8 mouse cellular contexts compared by ENCODE assay signal in the genomic region with DNA sequence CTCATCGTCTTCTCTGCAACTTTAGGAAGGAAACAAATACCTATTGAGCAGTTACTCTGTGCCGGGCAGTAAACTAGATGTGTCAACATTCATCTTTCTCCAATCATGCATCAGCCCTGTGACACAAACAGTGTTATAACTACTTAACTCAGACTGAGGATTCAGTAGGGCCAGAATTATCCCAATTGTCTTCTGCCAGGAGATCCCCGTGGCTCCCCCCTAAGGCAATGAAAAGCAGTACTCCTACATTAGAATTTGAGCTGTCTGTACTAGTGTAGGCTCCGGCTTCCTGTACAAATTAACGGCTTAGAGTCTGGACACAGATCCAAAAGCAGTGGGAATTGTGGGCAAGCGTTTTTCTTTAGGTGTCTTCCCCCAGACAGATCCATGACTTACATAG. TPM values are rescaled to one million over a fixed set of nuclear protein-coding genes. Genes with fewer than 3 reads are reported as not detected.
DNase-seq lines count a peak whose midpoint lies in the region; ATAC-seq lines count a peak whose summit lies in the region.

No protein-coding gene starts in this region.

- 0 out of 2 replicates have a peak overlapping the region, but pooled peaks have one; percentile 94 for H3K27ac ChIP-seq in liver, embryonic 11.5 days (ENCODE audit: low read depth, low read length)
- H3K27ac ChIP-seq in forebrain, embryonic 12.5 days = no peak overlapping the region
- 0 out of 2 replicates have a peak overlapping the region, but pooled peaks have one; percentile 28 for H3K27ac ChIP-seq in limb, embryonic 13.5 days
- no peak overlapping the region for H3K27ac ChIP-seq in neural tube, embryonic 14.5 days (ENCODE audit: low read depth, low read length)

- ATAC-seq in liver, embryonic 11.5 days (replicated peaks; ENCODE audit: low FRiP score) = no peak
- ATAC-seq in forebrain, embryonic 12.5 days (ENCODE audit: low FRiP score) = no peak
- ATAC-seq in limb, embryonic 13.5 days (ENCODE audit: low FRiP score, low read depth) = no peak
- ATAC-seq in neural tube, embryonic 14.5 days (ENCODE audit: low read depth) = no peak
- ATAC-seq in monocyte, adult 5-6 weeks (replicated peaks; ENCODE audit: insufficient number of reproducible peaks, low FRiP score, low TSS enrichment, poor library complexity, severe bottlenecking) = no peak
- no peak for ATAC-seq in erythroid progenitor cell, adult 5-6 weeks (replicated peaks; ENCODE audit: low FRiP score, poor library complexity, severe bottlenecking)

- no peak for DNase-seq in liver, embryonic 11.5 days (ENCODE audit: low spot score)
- no peak for DNase-seq in liver
- DNase-seq in cerebellum, postnatal 36 days = no peak

- H3K9ac ChIP-seq in liver, embryonic 11.5 days (ENCODE audit: low read depth, low read length) = peak overlapping the region; percentile 95; the same call in 1 of the 2 replicates
- H3K9ac ChIP-seq in forebrain, embryonic 12.5 days = peak overlapping the region; percentile 88
- peak overlapping the region; percentile 86 for H3K9ac ChIP-seq in limb, embryonic 13.5 days
- no peak overlapping the region for H3K9ac ChIP-seq in neural tube, embryonic 14.5 days (replicated peaks; ENCODE audit: low read depth, low read length)

- 73% methylated on average over 6 of the region's 6 CpGs for WGBS in liver, embryonic 11.5 days
- whole genome bisulfite sequencing in forebrain, embryonic 12.5 days = 79% methylated on average over 6 of the region's 6 CpGs
- 71% methylated on average over 6 of the region's 6 CpGs for WGBS in limb, embryonic 13.5 days
- WGBS in neural tube, embryonic 14.5 days = 65% methylated on average over 6 of the region's 6 CpGs

- H3K4me1 ChIP-seq in liver, embryonic 11.5 days (replicated peaks; ENCODE audit: control insufficient read depth, insufficient read depth, low read length) = peaks cover 10% of the 10 kb centered on the region
- peaks cover 17% of the 10 kb centered on the region for H3K4me1 ChIP-seq in forebrain, embryonic 12.5 days
- peaks cover 17% of the 10 kb centered on the region for H3K4me1 ChIP-seq in limb, embryonic 13.5 days
- H3K4me1 ChIP-seq in neural tube, embryonic 14.5 days (ENCODE audit: control insufficient read depth, insufficient read depth, low read length) = peaks cover 15% of the 10 kb centered on the region; the same call in 1 of the 2 replicates

- H3K4me2 ChIP-seq in liver, embryonic 11.5 days = peak overlapping the region; percentile 88
- peak overlapping the region; percentile 91 for H3K4me2 ChIP-seq in forebrain, embryonic 12.5 days
- peak overlapping the region; percentile 93 for H3K4me2 ChIP-seq in limb, embryonic 13.5 days (replicated peaks)
- peak overlapping the region; percentile 80 for H3K4me2 ChIP-seq in neural tube, embryonic 14.5 days (ENCODE audit: low read depth, low read length)

- no peaks in the 10 kb centered on the region for H3K27me3 ChIP-seq in liver, embryonic 11.5 days (replicated peaks; ENCODE audit: control insufficient read depth, insufficient read depth, low read length)
- no peaks in the 10 kb centered on the region for H3K27me3 ChIP-seq in forebrain, embryonic 12.5 days
- no peaks in the 10 kb centered on the region for H3K27me3 ChIP-seq in limb, embryonic 13.5 days
- no peaks in the 10 kb centered on the region for H3K27me3 ChIP-seq in neural tube, embryonic 14.5 days (ENCODE audit: control insufficient read depth, insufficient read depth, low read length)

- H3K4me3 ChIP-seq in liver, embryonic 11.5 days (ENCODE audit: low read depth, low read length) = peak overlapping the region; percentile 95
- H3K4me3 ChIP-seq in forebrain, embryonic 12.5 days (replicated peaks) = peak overlapping the region; percentile 90
- peak overlapping the region; percentile 91 for H3K4me3 ChIP-seq in limb, embryonic 13.5 days
- peak overlapping the region; percentile 68 for H3K4me3 ChIP-seq in neural tube, embryonic 14.5 days (ENCODE audit: low read depth, low read length)

- H3K9me3 ChIP-seq in liver, embryonic 11.5 days (ENCODE audit: control insufficient read depth, low read length) = no peaks in the 10 kb centered on the region
- H3K9me3 ChIP-seq in forebrain, embryonic 12.5 days = no peaks in the 10 kb centered on the region
- no peaks in the 10 kb centered on the region for H3K9me3 ChIP-seq in limb, embryonic 13.5 days
- H3K9me3 ChIP-seq in neural tube, embryonic 14.5 days (ENCODE audit: control insufficient read depth, low read length) = no peaks in the 10 kb centered on the region

- peaks cover 40% of the 10 kb centered on the region for H3K36me3 ChIP-seq in liver, embryonic 11.5 days (ENCODE audit: control insufficient read depth, insufficient read depth, low read length)
- peaks cover 55% of the 10 kb centered on the region for H3K36me3 ChIP-seq in forebrain, embryonic 12.5 days (replicated peaks)
- peaks cover 62% of the 10 kb centered on the region for H3K36me3 ChIP-seq in limb, embryonic 13.5 days
- peaks cover 24% of the 10 kb centered on the region; the same call in 1 of the 2 replicates for H3K36me3 ChIP-seq in neural tube, embryonic 14.5 days (ENCODE audit: control insufficient read depth, insufficient read depth, low read length)

RNA-seq across cellular contexts. Expression of gene Fen1, which starts 1.1 kb away (rescaled TPM):
- polyA plus RNA-seq in liver, embryonic 11.5 days (2014; fragmentation: Nextera tagmentation; extraction: Ambion mirVana) = 215 and 236 TPM in 2 replicates
- 130 and 134 TPM in 2 replicates for polyA plus RNA-seq in forebrain, embryonic 12.5 days (2016; fragmentation: Nextera tagmentation; extraction: Ambion mirVana)
- 78.4 and 82.0 TPM in 2 replicates for polyA plus RNA-seq in limb, embryonic 13.5 days (2015; fragmentation: Nextera tagmentation; extraction: Ambion mirVana)
- 18.0 and 21.0 TPM in 2 replicates for polyA plus RNA-seq in neural tube, embryonic 14.5 days (2014; fragmentation: Nextera tagmentation; extraction: Ambion mirVana)
- 31.8 to 42.7 TPM (median 41.9 TPM) in 3 replicates for total RNA-seq in monocyte, adult 5-6 weeks (2017)
- total RNA-seq in erythroid progenitor cell, adult 5-6 weeks (2015; ENCODE audit: low replicate concordance) = 84.0 and 108 TPM in 2 replicates
- 100 and 189 TPM in 2 replicates for total RNA-seq in erythroid progenitor cell, adult 5-6 weeks (2017; ENCODE audit: low replicate concordance)

RNA-seq across cellular contexts. Expression of gene Tmem258, which starts 1.2 kb away (rescaled TPM):
- 472 and 478 TPM in 2 replicates for polyA plus RNA-seq in liver, embryonic 11.5 days (2014; fragmentation: Nextera tagmentation; extraction: Ambion mirVana)
- 336 and 355 TPM in 2 replicates for polyA plus RNA-seq in forebrain, embryonic 12.5 days (2016; fragmentation: Nextera tagmentation; extraction: Ambion mirVana)
- polyA plus RNA-seq in limb, embryonic 13.5 days (2015; fragmentation: Nextera tagmentation; extraction: Ambion mirVana) = 475 and 492 TPM in 2 replicates
- polyA plus RNA-seq in neural tube, embryonic 14.5 days (2014; fragmentation: Nextera tagmentation; extraction: Ambion mirVana) = 331 and 349 TPM in 2 replicates
- total RNA-seq in monocyte, adult 5-6 weeks (2017) = 129 to 133 TPM (median 132 TPM) in 3 replicates
- total RNA-seq in erythroid progenitor cell, adult 5-6 weeks (2015; ENCODE audit: low replicate concordance) = 117 and 140 TPM in 2 replicates
- total RNA-seq in erythroid progenitor cell, adult 5-6 weeks (2017; ENCODE audit: low replicate concordance) = 52.0 and 82.2 TPM in 2 replicates

RNA-seq across cellular contexts. Expression of gene Fads1, which starts 22.4 kb away (rescaled TPM):
- 113 and 121 TPM in 2 replicates for polyA plus RNA-seq in liver, embryonic 11.5 days (2014; fragmentation: Nextera tagmentation; extraction: Ambion mirVana)
- polyA plus RNA-seq in forebrain, embryonic 12.5 days (2016; fragmentation: Nextera tagmentation; extraction: Ambion mirVana) = 187 and 195 TPM in 2 replicates
- polyA plus RNA-seq in limb, embryonic 13.5 days (2015; fragmentation: Nextera tagmentation; extraction: Ambion mirVana) = 115 and 119 TPM in 2 replicates
- 148 and 165 TPM in 2 replicates for polyA plus RNA-seq in neural tube, embryonic 14.5 days (2014; fragmentation: Nextera tagmentation; extraction: Ambion mirVana)
- 2.2 to 5.1 TPM (median 2.3 TPM) in 3 replicates for total RNA-seq in monocyte, adult 5-6 weeks (2017)
- total RNA-seq in erythroid progenitor cell, adult 5-6 weeks (2015; ENCODE audit: low replicate concordance) = 68.1 and 70.8 TPM in 2 replicates
- total RNA-seq in erythroid progenitor cell, adult 5-6 weeks (2017; ENCODE audit: low replicate concordance) = 47.4 and 51.1 TPM in 2 replicates

RNA-seq across cellular contexts. Expression of gene Myrf, which starts 35.5 kb away (rescaled TPM):
- 23.8 and 24.1 TPM in 2 replicates for polyA plus RNA-seq in liver, embryonic 11.5 days (2014; fragmentation: Nextera tagmentation; extraction: Ambion mirVana)
- polyA plus RNA-seq in forebrain, embryonic 12.5 days (2016; fragmentation: Nextera tagmentation; extraction: Ambion mirVana) = 0.72 and 0.87 TPM in 2 replicates
- polyA plus RNA-seq in limb, embryonic 13.5 days (2015; fragmentation: Nextera tagmentation; extraction: Ambion mirVana) = 1.3 and 1.9 TPM in 2 replicates
- polyA plus RNA-seq in neural tube, embryonic 14.5 days (2014; fragmentation: Nextera tagmentation; extraction: Ambion mirVana) = 0.76 and 0.95 TPM in 2 replicates
- 0.10 to 2.3 TPM in 2 of 3 replicates, not detected in the other for total RNA-seq in monocyte, adult 5-6 weeks (2017)
- total RNA-seq in erythroid progenitor cell, adult 5-6 weeks (2015; ENCODE audit: low replicate concordance) = not detected in 2 replicates
- not detected in 2 replicates for total RNA-seq in erythroid progenitor cell, adult 5-6 weeks (2017; ENCODE audit: low replicate concordance)

Comparison
In these comparisons a context has a peak if more than half of its experiments do, and no peak if none do; other contexts are left out.
1. H3K27ac ChIP-seq: peak in liver, embryonic 11.5 days (single experiment) and limb, embryonic 13.5 days (single experiment); none in forebrain, embryonic 12.5 days (single experiment) and neural tube, embryonic 14.5 days (single experiment).
2. Peak in every context shown above with its lines, with median percentiles within 50 percentile points of each other: H3K4me2 ChIP-seq and H3K4me3 ChIP-seq.